Comparison of ENCODE assay signal across 23 mouse cellular contexts in the genomic region with DNA sequence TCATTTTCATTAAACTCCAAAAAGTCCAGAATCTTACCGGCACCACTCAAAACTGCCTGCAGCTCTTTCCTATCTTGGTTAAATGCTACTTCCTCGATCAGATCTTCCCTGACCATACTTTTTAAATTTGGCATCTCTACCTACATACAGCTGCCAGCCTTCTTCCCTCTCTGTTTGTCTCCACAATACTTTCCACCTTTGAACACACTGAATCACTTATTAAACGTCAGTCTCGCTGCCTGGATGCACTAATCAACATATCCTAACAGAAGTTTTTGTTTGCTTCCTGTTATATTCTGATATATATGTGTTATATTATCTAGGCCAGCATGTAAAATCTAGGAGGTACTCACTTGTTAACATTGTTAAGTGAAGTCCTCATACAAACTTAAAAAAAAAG. TPM values are rescaled to one million over a fixed set of nuclear protein-coding genes. Genes with fewer than 3 reads are reported as not detected.
DNase-seq lines count a peak whose midpoint lies in the region; ATAC-seq and TF ChIP-seq lines count a peak whose summit lies in the region.
"Had no signal": no experiment of that assay in that cellular context is flagged by ENCODE, and none has a peak within 500 bp of the region (broad histone marks: within the 10 kb centered on the region; RNA-seq: fewer than 3 reads in every experiment).

No protein-coding gene starts in this region.

- no peak for TF ChIP-seq CTCF in liver, adult 2 months (IDR thresholded peaks at IDR 0.05; ENCODE audit: low read depth, low read length)
- no peak for TF ChIP-seq CTCF in small intestine, adult 2 months (IDR thresholded peaks at IDR 0.05; ENCODE audit: extremely low read depth, insufficient read length, insufficient replicate concordance, low read depth, low read length)

- H3K27ac ChIP-seq in intestine, embryonic 15.5 days: no peak overlapping the region
- no peak overlapping the region for H3K27ac ChIP-seq in intestine, embryonic 16.5 days (ENCODE audit: low read length)
- no peak overlapping the region for H3K27ac ChIP-seq in liver, adult 2 months (replicated peaks; ENCODE audit: insufficient read depth, low read depth, low read length)
- H3K27ac ChIP-seq in small intestine, adult 2 months (ENCODE audit: insufficient read depth, low read depth, low read length): peak overlapping the region; percentile 80
- H3K27ac ChIP-seq: embryonic facial prominence, embryonic 12.5 days; embryonic facial prominence, embryonic 15.5 days; gastrocnemius, adult 2 months; hindbrain, embryonic 12.5 days; hindbrain, embryonic 15.5 days had no signal

- H3K36me3 ChIP-seq in intestine, embryonic 15.5 days: no peaks in the 10 kb centered on the region
- H3K36me3 ChIP-seq in intestine, embryonic 16.5 days (ENCODE audit: control insufficient read depth, insufficient read depth, low read length): no peaks in the 10 kb centered on the region
- H3K36me3 ChIP-seq in liver, adult 2 months (ENCODE audit: control insufficient read depth, insufficient read depth, low read length): no peaks in the 10 kb centered on the region
- H3K36me3 ChIP-seq in small intestine, adult 2 months (ENCODE audit: control insufficient read depth, insufficient read depth, low read length): no peaks in the 10 kb centered on the region
- H3K36me3 ChIP-seq: embryonic facial prominence, embryonic 12.5 days; embryonic facial prominence, embryonic 15.5 days; hindbrain, embryonic 12.5 days; hindbrain, embryonic 15.5 days had no signal

- no peak for TF ChIP-seq POLR2A in liver, adult 2 months (IDR thresholded peaks at IDR 0.05; ENCODE audit: extremely low read depth, insufficient read depth, low read length)
- no peak for TF ChIP-seq POLR2A in small intestine, adult 2 months (IDR thresholded peaks at IDR 0.05; ENCODE audit: low read depth, low read length)

- no peak overlapping the region for H3K9ac ChIP-seq in intestine, embryonic 15.5 days
- no peak overlapping the region for H3K9ac ChIP-seq in intestine, embryonic 16.5 days (ENCODE audit: low read depth, low read length)
- H3K9ac ChIP-seq in liver, adult 2 months (ENCODE audit: low read depth, low read length): no peak overlapping the region
- H3K9ac ChIP-seq: embryonic facial prominence, embryonic 12.5 days; embryonic facial prominence, embryonic 15.5 days; forebrain, postnatal 0 days; hindbrain, embryonic 12.5 days; hindbrain, embryonic 15.5 days had no signal

- H3K79me2 ChIP-seq in liver, adult 2 months (ENCODE audit: control insufficient read depth, insufficient read depth, low read length): no peaks in the 10 kb centered on the region

- ATAC-seq in intestine, embryonic 15.5 days: 0 out of 2 replicates have a peak, but pooled peaks have one; percentile 25
- ATAC-seq in intestine, embryonic 16.5 days: no peak
- ATAC-seq: forebrain, embryonic 14.5 days; forebrain, postnatal 0 days had no signal

- H3K27me3 ChIP-seq in intestine, embryonic 15.5 days (replicated peaks): no peaks in the 10 kb centered on the region
- no peaks in the 10 kb centered on the region for H3K27me3 ChIP-seq in intestine, embryonic 16.5 days (replicated peaks; ENCODE audit: control insufficient read depth, insufficient read depth, low read length)
- no peaks in the 10 kb centered on the region for H3K27me3 ChIP-seq in liver, adult 2 months (ENCODE audit: control insufficient read depth, insufficient read depth, low read length)
- H3K27me3 ChIP-seq in small intestine, adult 2 months (ENCODE audit: control insufficient read depth, insufficient read depth, low read length): no peaks in the 10 kb centered on the region
- H3K27me3 ChIP-seq: embryonic facial prominence, embryonic 12.5 days; embryonic facial prominence, embryonic 15.5 days; hindbrain, embryonic 12.5 days; hindbrain, embryonic 15.5 days had no signal

- H3K9me3 ChIP-seq in intestine, embryonic 15.5 days: no peaks in the 10 kb centered on the region
- no peaks in the 10 kb centered on the region for H3K9me3 ChIP-seq in intestine, embryonic 16.5 days (ENCODE audit: control insufficient read depth, low read length)
- H3K9me3 ChIP-seq: embryonic facial prominence, embryonic 12.5 days; embryonic facial prominence, embryonic 15.5 days; hindbrain, embryonic 12.5 days; hindbrain, embryonic 15.5 days had no signal

- no peak overlapping the region for H3K4me3 ChIP-seq in intestine, embryonic 15.5 days (replicated peaks)
- H3K4me3 ChIP-seq in intestine, embryonic 16.5 days (ENCODE audit: low read length): no peak overlapping the region
- no peak overlapping the region for H3K4me3 ChIP-seq in liver, adult 2 months (ENCODE audit: insufficient read depth, low read depth, low read length)
- H3K4me3 ChIP-seq in small intestine, adult 2 months (ENCODE audit: low read depth, low read length): no peak overlapping the region
- H3K4me3 ChIP-seq: embryonic facial prominence, embryonic 12.5 days; embryonic facial prominence, embryonic 15.5 days; gastrocnemius, adult 2 months; hindbrain, embryonic 12.5 days; hindbrain, embryonic 15.5 days had no signal

- no peaks in the 10 kb centered on the region for H3K4me1 ChIP-seq in intestine, embryonic 15.5 days (replicated peaks)
- no peaks in the 10 kb centered on the region for H3K4me1 ChIP-seq in intestine, embryonic 16.5 days (ENCODE audit: control insufficient read depth, insufficient read depth, low read length)
- H3K4me1 ChIP-seq in liver, adult 2 months (ENCODE audit: control insufficient read depth, insufficient read depth, low read length): no peaks in the 10 kb centered on the region
- H3K4me1 ChIP-seq in small intestine, adult 2 months (ENCODE audit: control insufficient read depth, insufficient read depth, insufficient read length, low read length): peaks cover 5% of the 10 kb centered on the region
- H3K4me1 ChIP-seq: embryonic facial prominence, embryonic 12.5 days; embryonic facial prominence, embryonic 15.5 days; hindbrain, embryonic 12.5 days; hindbrain, embryonic 15.5 days had no signal

- H3K4me2 ChIP-seq in intestine, embryonic 15.5 days (replicated peaks): no peak overlapping the region
- H3K4me2 ChIP-seq in intestine, embryonic 16.5 days (ENCODE audit: low read depth, low read length): no peak overlapping the region
- H3K4me2 ChIP-seq: embryonic facial prominence, embryonic 12.5 days; embryonic facial prominence, embryonic 15.5 days; heart, embryonic 11.5 days; hindbrain, embryonic 12.5 days; hindbrain, embryonic 15.5 days had no signal

- WGBS in intestine, embryonic 15.5 days: 78% methylated on average over 4 of the region's 4 CpGs
- 78% methylated on average over 4 of the region's 4 CpGs for WGBS in intestine, embryonic 16.5 days
- WGBS in liver, adult 2 months: 33% methylated on average over 4 of the region's 4 CpGs
- 21% methylated on average over 4 of the region's 4 CpGs for WGBS in small intestine, adult 2 months

- peak; percentile 63 for DNase-seq in liver, adult 2 months (ENCODE audit: extremely low read depth, low read depth, low spot score)
- DNase-seq in liver: no peak
- no peak for DNase-seq in adrenal gland, adult (ENCODE audit: inconsistent age in 2 of 2, low spot score in 1 of 2)
- DNase-seq: adrenal gland, postnatal 10 days; adrenal gland, postnatal 36 days; B cell, adult 2 months; cerebellum, adult 2 months; cerebellum, adult 9-11 months; cerebellum, postnatal 25 days; forebrain, postnatal 0 days; gastrocnemius, adult 2 months; gastrocnemius, postnatal 14 days; heart, adult 11 months had no signal

RNA-seq across cellular contexts. Expression of a gene that starts 11.6 kb away (rescaled TPM):
- polyA plus RNA-seq in intestine, embryonic 15.5 days (2015; fragmentation: Nextera tagmentation; extraction: Ambion mirVana): 8.7 and 9.4 TPM in 2 replicates
- polyA plus RNA-seq in intestine, embryonic 16.5 days (2015; fragmentation: Nextera tagmentation; extraction: Ambion mirVana): 9.0 and 11.9 TPM in 2 replicates
- 8.9 and 12.5 TPM in 2 replicates for total RNA-seq in liver, adult 2 months (2014; rRNA removed)
- 2.1 and 2.2 TPM in 2 replicates for polyA plus RNA-seq in liver, adult 2 months (2012; rRNA removed)
- 9.2 and 28.5 TPM in 2 replicates for polyA plus RNA-seq in small intestine, adult 2 months (2012; rRNA removed)
- total RNA-seq: MEL had no signal

RNA-seq across cellular contexts. Expression of a gene that starts 25.5 kb away (rescaled TPM):
- polyA plus RNA-seq in intestine, embryonic 15.5 days (2015; fragmentation: Nextera tagmentation; extraction: Ambion mirVana): 5.6 and 7.2 TPM in 2 replicates
- polyA plus RNA-seq in intestine, embryonic 16.5 days (2015; fragmentation: Nextera tagmentation; extraction: Ambion mirVana): 5.4 and 6.1 TPM in 2 replicates
- total RNA-seq in liver, adult 2 months (2014; rRNA removed): 0.55 and 0.81 TPM in 2 replicates
- polyA plus RNA-seq in liver, adult 2 months (2012; rRNA removed): 0.06 and 0.21 TPM in 2 replicates
- polyA plus RNA-seq in small intestine, adult 2 months (2012; rRNA removed): 0.69 and 3.0 TPM in 2 replicates
- total RNA-seq: MEL had no signal
